Mouse (Mus musculus): Measurements from ENCODE around the gene Gabrp. TPM values are rescaled to one million over a fixed set of nuclear protein-coding genes. Genes with fewer than 3 reads are reported as not detected.

Gene Gabrp
- total RNA-seq, 1 experiment from 2014 or later: not detected

- ATAC-seq (ENCODE audit: extremely low read depth, insufficient number of reproducible peaks, low FRiP score, poor library complexity, severe bottlenecking): no peak
Observed at GRCm38 (mm10) chr11:33536636-33537035, 42.1 kb downstream of the Gabrp start.

DNA sequence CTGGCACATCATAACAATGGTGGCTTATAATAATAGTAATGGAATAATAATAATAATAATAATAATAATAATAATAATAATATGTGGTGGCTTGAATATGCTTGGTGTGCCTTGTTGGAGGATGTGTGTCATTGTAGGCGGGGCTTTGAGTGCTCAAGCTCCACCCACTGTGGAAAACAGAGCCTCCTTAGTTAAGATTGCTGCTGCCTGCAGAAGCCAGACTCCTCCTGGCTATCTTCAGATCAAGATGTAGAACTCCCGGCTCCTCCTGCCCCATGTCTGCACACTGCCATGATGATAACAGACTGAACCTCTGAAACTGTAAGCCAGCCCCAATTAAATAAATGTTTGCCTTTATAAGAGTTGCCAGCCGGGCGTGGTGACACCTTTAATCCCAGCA is 44.2 kb downstream of the Gabrp start:
- ATAC-seq (ENCODE audit: extremely low read depth, insufficient number of reproducible peaks, low FRiP score, poor library complexity, severe bottlenecking): no peak

DNA sequence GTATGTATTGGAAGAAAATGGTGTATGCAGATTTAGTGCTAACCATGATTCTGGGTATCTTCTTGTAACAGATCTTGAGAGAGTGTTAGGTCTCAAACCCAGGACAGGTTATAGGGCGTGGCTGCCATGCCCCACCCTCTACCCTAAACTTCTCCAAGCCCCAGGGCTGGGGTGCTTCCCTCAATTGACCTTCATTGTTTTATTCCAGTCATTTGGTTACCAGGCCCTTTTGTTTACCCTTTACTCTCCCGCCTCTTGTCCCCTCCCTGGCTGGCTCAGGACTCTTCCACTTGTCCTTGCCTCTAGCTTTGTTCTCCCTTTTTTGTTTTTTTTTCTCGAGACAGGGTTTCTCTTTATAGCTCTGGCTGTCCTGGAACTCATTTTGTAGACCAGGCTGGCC is 45.2 kb downstream of the Gabrp start:
- no peak for ATAC-seq (ENCODE audit: extremely low read depth, insufficient number of reproducible peaks, low FRiP score, poor library complexity, severe bottlenecking)

DNA sequence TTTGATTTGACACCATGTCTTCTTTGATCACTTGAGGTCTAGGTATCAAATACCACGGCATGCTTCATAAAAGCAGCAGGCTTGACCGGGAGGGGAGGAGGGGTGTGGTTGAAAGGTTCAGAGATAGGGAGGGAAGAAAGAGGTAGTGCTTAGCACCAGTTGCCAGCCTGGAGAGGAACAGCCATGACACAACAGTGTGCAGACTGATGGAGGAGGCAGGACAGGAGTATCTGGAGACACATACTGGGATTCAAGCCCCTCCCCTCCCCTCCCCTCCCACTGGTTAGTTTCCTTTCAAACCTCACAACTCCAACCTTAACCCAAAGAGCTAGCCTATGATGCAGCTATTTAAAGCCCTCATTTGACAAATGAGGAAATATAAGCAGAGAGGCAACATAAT is 49.2 kb downstream of the Gabrp start:
- ATAC-seq (ENCODE audit: extremely low read depth, insufficient number of reproducible peaks, low FRiP score, poor library complexity, severe bottlenecking): no peak

DNA sequence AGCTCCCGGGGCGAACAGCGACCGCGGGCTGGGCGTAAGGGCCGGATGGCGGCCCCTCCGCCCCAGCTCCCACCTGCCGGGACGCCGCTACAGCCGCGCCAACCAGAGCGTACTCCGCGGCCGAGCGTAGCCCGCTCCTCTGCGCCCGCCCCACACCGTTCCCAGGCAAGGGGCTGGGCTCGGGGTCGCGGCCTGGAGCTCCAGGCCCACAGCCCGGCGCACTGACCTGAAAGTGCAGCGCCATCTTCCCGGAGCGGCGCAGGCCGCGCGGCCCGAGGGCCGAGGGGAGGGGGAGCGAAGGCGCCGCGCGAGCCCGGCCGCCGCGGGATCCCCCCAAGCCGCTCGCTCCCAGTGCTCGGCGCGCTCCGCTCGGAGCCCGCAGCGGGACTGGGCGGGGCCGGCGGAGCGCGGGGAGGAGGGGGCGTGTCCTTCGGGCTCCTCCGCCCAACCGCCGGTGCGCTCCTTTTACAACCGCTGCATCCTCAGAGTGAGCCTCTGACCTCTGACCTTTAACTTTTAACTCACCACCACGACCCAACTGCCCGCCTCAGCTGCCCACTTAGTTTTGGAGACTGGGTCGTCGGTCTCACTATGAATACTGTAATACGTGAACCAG is 65.3 kb downstream of the Gabrp start, which contains the start of gene Ranbp17:
Gene Ranbp17 (minus strand): TSS at position 371 of the 616 bp plus-strand sequence.
- no peak for ATAC-seq (ENCODE audit: extremely low read depth, insufficient number of reproducible peaks, low FRiP score, poor library complexity, severe bottlenecking)

GRCm38 (mm10) chr11:33512854-33513375 is 65.8 kb downstream of the Gabrp start:
- ATAC-seq (ENCODE audit: extremely low read depth, insufficient number of reproducible peaks, low FRiP score, poor library complexity, severe bottlenecking): no peak

DNA sequence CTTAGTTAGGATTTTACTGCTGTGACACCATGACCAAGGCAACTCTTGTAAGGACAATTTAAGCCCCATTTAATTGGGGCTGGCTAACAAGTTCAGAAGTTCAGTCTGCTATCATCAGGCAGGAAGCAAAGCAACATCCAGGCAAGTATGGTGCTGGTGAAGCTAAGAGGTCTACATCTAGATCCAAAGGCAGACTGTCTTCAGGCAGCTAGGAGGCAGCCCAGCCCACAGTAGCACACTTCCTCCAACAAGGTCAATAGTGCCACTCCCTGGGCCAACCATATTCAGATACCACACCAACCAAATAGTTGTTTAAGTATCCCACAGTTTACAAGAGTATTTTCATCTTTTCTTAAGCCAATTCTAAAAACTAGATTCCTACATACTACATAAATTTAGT is 69.4 kb downstream of the Gabrp start:
- ATAC-seq (ENCODE audit: extremely low read depth, insufficient number of reproducible peaks, low FRiP score, poor library complexity, severe bottlenecking): no peak

Other genes with a start within 250 kb of the Gabrp start
- not detected in 2 replicates for gene Ranbp17, start 65.2 kb downstream of the Gabrp start, total RNA-seq (2017)
- gene D130052B06Rik, start 20.3 kb upstream of the Gabrp start, total RNA-seq (2017): not detected in 2 replicates